Mouse (Mus musculus): ENCODE measurements around the gene Olfr1489. TPM values are rescaled to one million over a fixed set of nuclear protein-coding genes. Genes with fewer than 3 reads are reported as not detected.
"Not testable (repeated sequence)": the region's sequence is repeated elsewhere in the genome, so short reads cannot be mapped to it uniquely, and the experiment has no call there.

Gene Olfr1489
- not detected in 2 replicates for total RNA-seq (2014; rRNA removed; ENCODE audit: low replicate concordance)
- polyA plus RNA-seq (2015; fragmentation: Nextera tagmentation; extraction: Ambion mirVana): not detected in 2 replicates

DNA sequence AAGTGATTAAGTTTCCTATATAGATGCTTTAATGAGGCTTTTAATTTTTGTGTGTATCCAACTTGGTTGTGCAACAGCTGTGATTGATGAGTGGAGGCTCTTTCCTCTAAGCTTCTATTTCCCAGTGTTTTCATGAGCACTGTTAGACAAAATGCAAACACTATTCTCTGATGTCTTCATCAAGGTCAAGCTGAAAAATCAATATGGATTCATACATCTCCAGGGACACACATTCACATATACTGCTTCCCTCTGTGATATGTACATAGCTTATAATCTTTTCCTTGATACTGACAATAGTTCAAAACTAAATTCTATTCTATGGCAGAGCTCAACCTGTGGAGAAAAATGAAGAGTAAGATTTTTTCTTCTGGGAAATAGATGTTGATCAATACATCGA, at the start of gene Olfr1489:
Gene Olfr1489 (plus strand): TSS at position 301 of the 400 bp plus-strand sequence.
- no peak for DNase-seq (ENCODE audit: low spot score)
- no peak for ATAC-seq (ENCODE audit: insufficient read depth, low read depth)

DNA sequence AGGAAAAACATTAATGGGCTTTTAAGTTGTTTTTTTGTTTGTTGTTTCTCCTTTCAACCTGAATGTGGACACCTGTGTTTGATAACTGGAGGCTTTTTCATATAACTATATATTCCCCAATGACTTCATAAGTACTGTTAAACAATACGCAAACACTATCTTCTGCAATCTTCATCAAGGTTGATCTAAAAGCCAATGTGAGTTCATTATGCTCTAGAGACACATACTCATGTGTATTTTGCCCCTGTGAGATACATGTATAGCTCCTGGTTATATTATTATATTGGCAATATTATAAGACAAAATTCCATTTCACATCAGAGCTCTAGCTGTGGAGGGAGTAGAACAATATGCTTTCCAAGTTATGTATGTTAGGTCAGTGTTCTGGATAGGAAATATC, 48.2 kb upstream of the Olfr1489 start, which contains the start of gene Olfr1484:
Gene Olfr1484 (plus strand): TSS at position 301 of the 400 bp plus-strand sequence.
- Histone ChIP-seq H3K4me1 (ENCODE audit: control insufficient read depth, insufficient read depth) (no peaks in the 10 kb centered on the region), H3K4me2 (ENCODE audit: low read depth, low read length) (no peak within 1 kb of the TSS), H3K9me3 (replicated peaks; ENCODE audit: control insufficient read depth, low read length) (no peaks in the 10 kb centered on the region), H3K27me3 (ENCODE audit: control insufficient read depth, insufficient read depth, low read length) (no peaks in the 10 kb centered on the region), H3K4me3 (ENCODE audit: low read depth, low read length) (no peak within 1 kb of the TSS), H3K27ac (ENCODE audit: low read depth) (no peak within 1 kb of the TSS), H3K36me3 (replicated peaks; ENCODE audit: control insufficient read depth, insufficient read depth, low read length) (no peaks in the 10 kb centered on the region), H3K9ac (replicated peaks; ENCODE audit: low read depth, low read length) (no peak within 1 kb of the TSS)
- no peak for TF ChIP-seq CTCF (IDR thresholded peaks at IDR 0.05; ENCODE audit: low read depth)
- no peak for TF ChIP-seq EP300 (IDR thresholded peaks at IDR 0.05; ENCODE audit: low read depth)
- 85% methylated on average over 1 of the region's 1 CpGs for WGBS
- DNase-seq (ENCODE audit: low spot score): no peak
- ATAC-seq (ENCODE audit: insufficient read depth, low read depth): no peak

More for the DNA sequence above, at the start of gene Olfr1489:
- TF ChIP-seq CTCF (IDR thresholded peaks at IDR 0.05; ENCODE audit: low read depth) (no peak), EP300 (IDR thresholded peaks at IDR 0.05; ENCODE audit: low read depth) (no peak)
- WGBS: 72% methylated on average over 1 of the region's 1 CpGs
- Histone ChIP-seq H3K4me3 (ENCODE audit: low read depth, low read length) (no peak within 1 kb of the TSS), H3K4me1 (ENCODE audit: control insufficient read depth, insufficient read depth) (no peaks in the 10 kb centered on the region), H3K36me3 (replicated peaks; ENCODE audit: control insufficient read depth, insufficient read depth, low read length) (no peaks in the 10 kb centered on the region), H3K27ac (ENCODE audit: low read depth) (no peak within 1 kb of the TSS), H3K4me2 (ENCODE audit: low read depth, low read length) (no peak within 1 kb of the TSS), H3K27me3 (ENCODE audit: control insufficient read depth, insufficient read depth, low read length) (no peaks in the 10 kb centered on the region), H3K9me3 (replicated peaks; ENCODE audit: control insufficient read depth, low read length) (peaks cover 7% of the 10 kb centered on the region; the same call in 1 of the 2 replicates), H3K9ac (replicated peaks; ENCODE audit: low read depth, low read length) (no peak within 1 kb of the TSS)

DNA sequence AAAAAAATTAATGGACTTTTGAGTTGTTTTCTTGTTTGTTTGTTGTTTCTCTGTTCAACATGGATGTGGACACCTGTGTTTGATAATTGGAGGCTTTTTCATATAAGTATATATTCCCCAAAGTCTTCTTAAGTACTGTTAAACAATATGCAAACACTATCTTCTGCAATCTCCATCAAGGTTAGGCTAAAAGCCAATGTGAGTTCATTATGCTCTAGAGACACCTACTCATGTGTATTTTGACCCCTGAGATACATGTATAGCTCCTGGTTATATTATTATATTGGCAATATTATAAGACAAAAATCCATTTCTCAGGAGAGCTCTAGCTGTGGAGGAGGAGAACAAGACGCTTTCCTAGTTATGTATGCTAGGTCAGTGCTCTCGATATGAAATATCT, 14.3 kb upstream of the Olfr1489 start, which contains the start of gene Olfr1487:
Gene Olfr1487 (plus strand): TSS at position 301 of the 400 bp plus-strand sequence.
- not testable (repeated sequence) for H3K27ac ChIP-seq (ENCODE audit: low read depth); H3K4me1 ChIP-seq (ENCODE audit: control insufficient read depth, insufficient read depth); H3K36me3 ChIP-seq (replicated peaks; ENCODE audit: control insufficient read depth, insufficient read depth, low read length); H3K27me3 ChIP-seq (ENCODE audit: control insufficient read depth, insufficient read depth, low read length); H3K9me3 ChIP-seq (replicated peaks; ENCODE audit: control insufficient read depth, low read length); H3K9ac ChIP-seq (replicated peaks; ENCODE audit: low read depth, low read length); H3K4me3 ChIP-seq (ENCODE audit: low read depth, low read length); ATAC-seq (ENCODE audit: insufficient read depth, low read depth); H3K4me2 ChIP-seq (ENCODE audit: low read depth, low read length); DNase-seq (ENCODE audit: low spot score)
- 71% methylated on average over 2 of the region's 2 CpGs for WGBS

DNA sequence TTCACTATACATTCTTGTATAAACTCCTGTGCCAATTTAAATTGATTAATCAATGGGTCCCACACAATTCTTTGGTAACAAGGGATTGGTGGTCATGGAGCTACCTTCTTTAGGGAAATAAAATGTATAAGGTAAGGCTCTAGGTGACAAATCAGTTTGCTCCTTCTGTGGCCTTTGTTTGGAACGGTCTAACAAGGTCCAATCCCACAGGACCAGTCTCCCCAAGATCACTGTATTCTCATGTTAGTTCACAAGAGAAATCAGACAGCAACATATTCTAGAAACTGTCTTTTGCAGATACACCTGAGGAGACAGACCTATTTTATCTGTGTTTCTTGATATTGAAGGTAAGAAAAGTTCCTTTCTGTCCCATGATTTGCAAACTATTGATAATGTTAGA, 19.4 kb downstream of the Olfr1489 start, which contains the start of gene Olfr1490:
Gene Olfr1490 (plus strand): TSS at position 301 of the 400 bp plus-strand sequence.
- no peak within 1 kb of the TSS for H3K27ac ChIP-seq (ENCODE audit: low read depth)

More for the DNA sequence above, 19.4 kb downstream of the Olfr1489 start, which contains the start of gene Olfr1490:
- Histone ChIP-seq H3K36me3 (replicated peaks; ENCODE audit: control insufficient read depth, insufficient read depth, low read length) (no peaks in the 10 kb centered on the region), H3K4me3 (ENCODE audit: low read depth, low read length) (no peak within 1 kb of the TSS), H3K9ac (replicated peaks; ENCODE audit: low read depth, low read length) (no peak within 1 kb of the TSS), H3K9me3 (replicated peaks; ENCODE audit: control insufficient read depth, low read length) (peaks cover 5% of the 10 kb centered on the region; the same call in 1 of the 2 replicates), H3K27me3 (ENCODE audit: control insufficient read depth, insufficient read depth, low read length) (no peaks in the 10 kb centered on the region), H3K4me2 (ENCODE audit: low read depth, low read length) (no peak within 1 kb of the TSS), H3K4me1 (ENCODE audit: control insufficient read depth, insufficient read depth) (no peaks in the 10 kb centered on the region)
- no peak for TF ChIP-seq EP300 (IDR thresholded peaks at IDR 0.05; ENCODE audit: low read depth)
- no peak for TF ChIP-seq CTCF (IDR thresholded peaks at IDR 0.05; ENCODE audit: low read depth)
- DNase-seq (ENCODE audit: low spot score) (no peak), ATAC-seq (ENCODE audit: insufficient read depth, low read depth) (no peak)
- 45% methylated on average over 1 of the region's 1 CpGs for WGBS

Small RNA genes within 50 kb of the gene (microRNA-seq; reads per million reads assigned to microRNA genes)
- gene Gm22323: not detected
- gene Gm23931: not detected

Other genes starting within 250 kb of the Olfr1489 start
- not detected in 2 replicates for gene Olfr1469, start 223.8 kb upstream of the Olfr1489 start, total RNA-seq (2014; rRNA removed; ENCODE audit: low replicate concordance)
- not detected in 2 replicates for gene Olfr1469, start 223.8 kb upstream of the Olfr1489 start, polyA plus RNA-seq (2015; fragmentation: Nextera tagmentation; extraction: Ambion mirVana)
- not detected in 2 replicates for gene Olfr1471, start 188.2 kb upstream of the Olfr1489 start, total RNA-seq (2014; rRNA removed; ENCODE audit: low replicate concordance)
- not detected in 2 replicates for gene Olfr1471, start 188.2 kb upstream of the Olfr1489 start, polyA plus RNA-seq (2015; fragmentation: Nextera tagmentation; extraction: Ambion mirVana)
- gene Olfr1472, start 175.5 kb upstream of the Olfr1489 start, total RNA-seq (2014; rRNA removed; ENCODE audit: low replicate concordance): not detected in 2 replicates
- not detected in 2 replicates for gene Olfr1472, start 175.5 kb upstream of the Olfr1489 start, polyA plus RNA-seq (2015; fragmentation: Nextera tagmentation; extraction: Ambion mirVana)
- not detected in 2 replicates for gene Olfr1474, start 162.1 kb upstream of the Olfr1489 start, total RNA-seq (2014; rRNA removed; ENCODE audit: low replicate concordance)
- not detected in 2 replicates for gene Olfr1474, start 162.1 kb upstream of the Olfr1489 start, polyA plus RNA-seq (2015; fragmentation: Nextera tagmentation; extraction: Ambion mirVana)
- not detected in 2 replicates for gene Olfr1475, start 151.4 kb upstream of the Olfr1489 start, total RNA-seq (2014; rRNA removed; ENCODE audit: low replicate concordance)
- gene Olfr1475, start 151.4 kb upstream of the Olfr1489 start, polyA plus RNA-seq (2015; fragmentation: Nextera tagmentation; extraction: Ambion mirVana): not detected in 2 replicates
- not detected in 2 replicates for gene Olfr1477, start 131.1 kb upstream of the Olfr1489 start, total RNA-seq (2014; rRNA removed; ENCODE audit: low replicate concordance)
- not detected in 2 replicates for gene Olfr1477, start 131.1 kb upstream of the Olfr1489 start, polyA plus RNA-seq (2015; fragmentation: Nextera tagmentation; extraction: Ambion mirVana)
- not detected in 2 replicates for gene Olfr1480, start 103.7 kb upstream of the Olfr1489 start, total RNA-seq (2014; rRNA removed; ENCODE audit: low replicate concordance)
- not detected in 2 replicates for gene Olfr1480, start 103.7 kb upstream of the Olfr1489 start, polyA plus RNA-seq (2015; fragmentation: Nextera tagmentation; extraction: Ambion mirVana)
- not detected in 2 replicates for gene Olfr1484, start 48.1 kb upstream of the Olfr1489 start, total RNA-seq (2014; rRNA removed; ENCODE audit: low replicate concordance)
- gene Olfr1484, start 48.1 kb upstream of the Olfr1489 start, polyA plus RNA-seq (2015; fragmentation: Nextera tagmentation; extraction: Ambion mirVana): not detected in 2 replicates
- not detected in 2 replicates for gene Olfr1487, start 14.2 kb upstream of the Olfr1489 start, total RNA-seq (2014; rRNA removed; ENCODE audit: low replicate concordance)
- gene Olfr1487, start 14.2 kb upstream of the Olfr1489 start, polyA plus RNA-seq (2015; fragmentation: Nextera tagmentation; extraction: Ambion mirVana): not detected in 2 replicates
- not detected in 2 replicates for gene Olfr1490, start 19.5 kb downstream of the Olfr1489 start, total RNA-seq (2014; rRNA removed; ENCODE audit: low replicate concordance)
- gene Olfr1490, start 19.5 kb downstream of the Olfr1489 start, polyA plus RNA-seq (2015; fragmentation: Nextera tagmentation; extraction: Ambion mirVana): not detected in 2 replicates
- gene Olfr1491, start 65.6 kb downstream of the Olfr1489 start, total RNA-seq (2014; rRNA removed; ENCODE audit: low replicate concordance): not detected in 2 replicates
- gene Olfr1491, start 65.6 kb downstream of the Olfr1489 start, polyA plus RNA-seq (2015; fragmentation: Nextera tagmentation; extraction: Ambion mirVana): not detected in 2 replicates
- gene Olfr1493-ps1, start 91.7 kb downstream of the Olfr1489 start, total RNA-seq (2014; rRNA removed; ENCODE audit: low replicate concordance): not detected in 2 replicates
- not detected in 2 replicates for gene Olfr1493-ps1, start 91.7 kb downstream of the Olfr1489 start, polyA plus RNA-seq (2015; fragmentation: Nextera tagmentation; extraction: Ambion mirVana)
- not detected in 2 replicates for gene Olfr1494, start 108.1 kb downstream of the Olfr1489 start, total RNA-seq (2014; rRNA removed; ENCODE audit: low replicate concordance)
- gene Olfr1494, start 108.1 kb downstream of the Olfr1489 start, polyA plus RNA-seq (2015; fragmentation: Nextera tagmentation; extraction: Ambion mirVana): not detected in 2 replicates
- not detected in 2 replicates for gene Olfr1495, start 133.0 kb downstream of the Olfr1489 start, total RNA-seq (2014; rRNA removed; ENCODE audit: low replicate concordance)
- gene Olfr1495, start 133.0 kb downstream of the Olfr1489 start, polyA plus RNA-seq (2015; fragmentation: Nextera tagmentation; extraction: Ambion mirVana): not detected in 2 replicates
- not detected in 2 replicates for gene Olfr1496, start 146.3 kb downstream of the Olfr1489 start, total RNA-seq (2014; rRNA removed; ENCODE audit: low replicate concordance)
- gene Olfr1496, start 146.3 kb downstream of the Olfr1489 start, polyA plus RNA-seq (2015; fragmentation: Nextera tagmentation; extraction: Ambion mirVana): not detected in 2 replicates
- gene Olfr1497, start 166.6 kb downstream of the Olfr1489 start, total RNA-seq (2014; rRNA removed; ENCODE audit: low replicate concordance): not detected in 2 replicates
- gene Olfr1497, start 166.6 kb downstream of the Olfr1489 start, polyA plus RNA-seq (2015; fragmentation: Nextera tagmentation; extraction: Ambion mirVana): not detected in 2 replicates
- gene Olfr1499, start 187.8 kb downstream of the Olfr1489 start, total RNA-seq (2014; rRNA removed; ENCODE audit: low replicate concordance): not detected in 2 replicates
- not detected in 2 replicates for gene Olfr1499, start 187.8 kb downstream of the Olfr1489 start, polyA plus RNA-seq (2015; fragmentation: Nextera tagmentation; extraction: Ambion mirVana)
- not detected in 2 replicates for gene Olfr1500, start 198.9 kb downstream of the Olfr1489 start, total RNA-seq (2014; rRNA removed; ENCODE audit: low replicate concordance)
- not detected in 2 replicates for gene Olfr1500, start 198.9 kb downstream of the Olfr1489 start, polyA plus RNA-seq (2015; fragmentation: Nextera tagmentation; extraction: Ambion mirVana)
- not detected in 2 replicates for gene Olfr1501, start 219.1 kb downstream of the Olfr1489 start, total RNA-seq (2014; rRNA removed; ENCODE audit: low replicate concordance)
- not detected in 2 replicates for gene Olfr1501, start 219.1 kb downstream of the Olfr1489 start, polyA plus RNA-seq (2015; fragmentation: Nextera tagmentation; extraction: Ambion mirVana)
- gene Olfr1502, start 230.2 kb downstream of the Olfr1489 start, total RNA-seq (2014; rRNA removed; ENCODE audit: low replicate concordance): not detected in 2 replicates
- gene Olfr1502, start 230.2 kb downstream of the Olfr1489 start, polyA plus RNA-seq (2015; fragmentation: Nextera tagmentation; extraction: Ambion mirVana): not detected in 2 replicates